Mouse (Mus musculus): ENCODE data around the gene Nfya. TPM values are rescaled to one million over a fixed set of nuclear protein-coding genes. Genes with fewer than 3 reads are reported as not detected.

The Nfya gene
- total and polyA plus RNA-seq, 3 experiments: 56.9 to 97.8 TPM; not detected in 1

- H3K36me3 ChIP-seq (ENCODE audit: control insufficient read depth in 1 of 2, insufficient read depth in 2 of 2, low read length in 2 of 2): peaks cover 0 to 28% of the 10 kb centered on the region in 2 experiments; a peak in 2 of 4 replicates
- H3K4me3 ChIP-seq (ENCODE audit: control insufficient read depth in 1 of 2, insufficient read depth in 1 of 2, low read depth in 2 of 2, low read length in 2 of 2): peak overlapping the region in 1 of 2 experiments; percentile 75; a peak in 2 of 4 replicates
- H3K9me3 ChIP-seq (replicated peaks; ENCODE audit: insufficient read depth, low read length): no peaks in the 10 kb centered on the region
- H3K27ac ChIP-seq (ENCODE audit: control insufficient read depth, low read depth, low read length): no peak overlapping the region
- peak; percentile 67 for DNase-seq (ENCODE audit: low read depth, low spot score)
- TF ChIP-seq GATA1 (IDR thresholded peaks at IDR 0.05; ENCODE audit: low read depth, low read length) (no peak), CTCF (IDR thresholded peaks at IDR 0.05 in 2 of 3, conservative IDR thresholded peaks at IDR 0.05 in 1 of 3; ENCODE audit: control insufficient read depth in 1 of 3, insufficient read depth in 1 of 3, low read depth in 2 of 3, low read length in 3 of 3, poor library complexity in 1 of 3, severe bottlenecking in 1 of 3) (peak; percentile 35 to 68 (median 60)), ETS1 (IDR thresholded peaks at IDR 0.05; ENCODE audit: low read depth, low read length) (no peak), E2F4 (IDR thresholded peaks at IDR 0.05; ENCODE audit: borderline replicate concordance, low read depth, low read length) (no peak), ZC3H11A (IDR thresholded peaks at IDR 0.05; ENCODE audit: low read depth, low read length) (peak; percentile 48), NELFE (IDR thresholded peaks at IDR 0.05; ENCODE audit: low read depth, low read length) (no peak), MAZ (IDR thresholded peaks at IDR 0.05; ENCODE audit: low read depth, low read length) (0 out of 2 replicates have a peak, but pooled peaks have one; percentile 61), CHD1 (IDR thresholded peaks at IDR 0.05; ENCODE audit: low read depth, low read length) (no peak), MYC (IDR thresholded peaks at IDR 0.05; ENCODE audit: low read depth, low read length) (no peak), USF1 (IDR thresholded peaks at IDR 0.05; ENCODE audit: low read depth, low read length) (no peak), POLR2AphosphoS2 (IDR thresholded peaks at IDR 0.05; ENCODE audit: low read length) (no peak), MAFK (IDR thresholded peaks at IDR 0.05; ENCODE audit: borderline replicate concordance, low read depth, low read length) (no peak), SMC3 (IDR thresholded peaks at IDR 0.05; ENCODE audit: low read depth, low read length) (peak; percentile 60), GABPA (IDR thresholded peaks at IDR 0.05; ENCODE audit: low read depth, low read length) (no peak), MAX (IDR thresholded peaks at IDR 0.05; ENCODE audit: low read length) (no peak), TCF12 (IDR thresholded peaks at IDR 0.05; ENCODE audit: low read depth, low read length) (0 out of 2 replicates have a peak, but pooled peaks have one; percentile 23), MYB (IDR thresholded peaks at IDR 0.05; ENCODE audit: low read depth, low read length) (no peak), RAD21 (IDR thresholded peaks at IDR 0.05; ENCODE audit: low read depth, low read length) (peak; percentile 41), KAT2A (conservative IDR thresholded peaks at IDR 0.05; ENCODE audit: low read depth, low read length) (no peak), ELF1 (IDR thresholded peaks at IDR 0.05; ENCODE audit: low read depth, low read length) (no peak), NRF1 (IDR thresholded peaks at IDR 0.05; ENCODE audit: insufficient read depth, low read depth, low read length, poor library complexity, severe bottlenecking) (no peak), USF2 (IDR thresholded peaks at IDR 0.05; ENCODE audit: borderline replicate concordance in 1 of 2, insufficient read depth in 1 of 2, low read depth in 1 of 2, low read length in 2 of 2) (no peak), TBP (IDR thresholded peaks at IDR 0.05; ENCODE audit: low read depth, low read length) (no peak), POLR2AphosphoS5 (IDR thresholded peaks at IDR 0.05; ENCODE audit: borderline replicate concordance, low read depth, low read length) (no peak), TAL1 (IDR thresholded peaks at IDR 0.05; ENCODE audit: low read length) (no peak)
- H3K27me3 ChIP-seq (ENCODE audit: control insufficient read depth in 1 of 2, insufficient read depth in 2 of 2, low read length in 2 of 2): no peaks in the 10 kb centered on the region
- H3K79me2 ChIP-seq (ENCODE audit: control insufficient read depth, insufficient read depth, low read length, poor library complexity): no peaks in the 10 kb centered on the region; the same call in none of the 2 replicates
- peaks cover 2 to 51% of the 10 kb centered on the region in 2 experiments; a peak in 3 of 4 replicates for H3K4me1 ChIP-seq (ENCODE audit: control insufficient read depth in 1 of 2, insufficient read depth in 2 of 2, low read length in 2 of 2)
- H3K9ac ChIP-seq (ENCODE audit: control insufficient read depth, low read depth, low read length, poor library complexity, severe bottlenecking): no peak overlapping the region
Measured at GRCm38 (mm10) chr17:48453489-48453888, 43.8 kb upstream of the Nfya start.
